ENCODE assay signal across 8 mouse cellular contexts in the genomic region with DNA sequence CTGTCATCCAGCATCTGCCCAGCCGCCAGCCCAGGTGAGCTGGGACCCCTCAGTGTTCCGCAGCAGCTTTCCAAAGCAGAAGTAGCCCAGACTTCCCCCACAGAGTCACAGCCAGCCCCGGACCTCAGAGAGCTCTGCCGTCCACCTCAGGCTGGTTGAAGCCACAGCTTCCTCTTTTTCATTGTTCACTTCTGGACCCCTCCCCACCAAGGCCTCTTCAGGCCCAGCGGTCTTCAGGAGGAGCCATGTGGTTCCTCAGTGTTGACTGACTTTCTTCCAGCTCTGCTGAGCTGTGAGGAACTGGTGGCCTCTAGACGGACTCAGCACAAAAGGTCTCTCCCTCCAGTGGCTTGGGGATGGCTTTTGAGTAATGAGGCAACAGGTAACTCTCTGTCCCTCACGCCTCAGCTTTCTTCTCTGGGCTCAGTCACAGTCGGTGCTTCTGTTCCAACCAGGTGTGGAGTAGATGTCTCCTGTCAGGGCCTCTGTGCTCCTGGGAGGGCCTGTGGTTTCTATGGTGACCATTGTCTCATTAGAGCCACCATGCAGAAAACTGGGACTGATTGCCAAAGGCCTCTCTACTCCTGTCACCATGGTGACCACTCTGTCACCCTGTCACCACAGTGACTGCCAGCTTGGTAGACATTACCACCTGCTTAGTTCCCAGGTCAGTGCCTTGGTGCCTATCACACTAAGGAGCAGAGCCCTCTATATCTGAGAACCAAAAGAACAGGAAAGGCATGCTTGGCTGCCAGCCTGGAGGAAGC. TPM values are rescaled to one million over a fixed set of nuclear protein-coding genes. Genes with fewer than 3 reads are reported as not detected.
DNase-seq lines count a peak whose midpoint lies in the region; ATAC-seq and TF ChIP-seq lines count a peak whose summit lies in the region.

Gck (minus strand) TSS at position 496 of the 767 bp plus-strand sequence.

- DNase-seq in heart, adult 11 months: peak; percentile 90
- no peak for DNase-seq in heart, postnatal 10 days
- DNase-seq in A20 (ENCODE audit: low read depth, low spot score): peak; percentile 79
- no peak for DNase-seq in right cerebral cortex, postnatal 4 days
- no peak for DNase-seq in thymus, adult 2 months
- DNase-seq in Muller cell, postnatal 12 days (ENCODE audit: inconsistent ontology term): no peak

- WGBS in forebrain, embryonic 13.5 days: 39% methylated on average over 8 of the region's 8 CpGs
- WGBS in liver, embryonic 15.5 days (ENCODE audit: insufficient replicate concordance): 20% methylated on average over 8 of the region's 8 CpGs
- WGBS in thymus, adult 2 months: 21% methylated on average over 8 of the region's 8 CpGs

- peak within 1 kb of the TSS; percentile 6; the same call in 1 of the 2 replicates for H3K9ac ChIP-seq in forebrain, embryonic 13.5 days
- no peak within 1 kb of the TSS for H3K9ac ChIP-seq in liver, embryonic 15.5 days

- H3K27ac ChIP-seq in forebrain, embryonic 13.5 days: no peak within 1 kb of the TSS
- 0 out of 2 replicates have a peak within 1 kb of the TSS, but pooled peaks have one; percentile 19 for H3K27ac ChIP-seq in liver, embryonic 15.5 days (replicated peaks)
- no peak within 1 kb of the TSS for H3K27ac ChIP-seq in thymus, adult 2 months (ENCODE audit: control insufficient read depth, insufficient read depth, low read length)

- TF ChIP-seq POLR2A in thymus, adult 2 months (IDR thresholded peaks at IDR 0.05; ENCODE audit: control insufficient read depth, extremely low read depth, insufficient read depth, low read length, poor library complexity): no peak

- peaks cover 10% of the 10 kb centered on the region for H3K4me1 ChIP-seq in forebrain, embryonic 13.5 days
- peaks cover 10% of the 10 kb centered on the region for H3K4me1 ChIP-seq in liver, embryonic 15.5 days (replicated peaks)
- peaks cover 1% of the 10 kb centered on the region; the same call in 1 of the 2 replicates for H3K4me1 ChIP-seq in thymus, adult 2 months (replicated peaks; ENCODE audit: control insufficient read depth, insufficient read depth, low read length)

- TF ChIP-seq CTCF in thymus, adult 2 months (IDR thresholded peaks at IDR 0.05; ENCODE audit: borderline replicate concordance, control insufficient read depth, extremely low read depth, insufficient read depth, low read length, poor library complexity): no peak

- no peaks in the 10 kb centered on the region for H3K36me3 ChIP-seq in forebrain, embryonic 13.5 days (ENCODE audit: poor library complexity, severe bottlenecking)
- no peaks in the 10 kb centered on the region for H3K36me3 ChIP-seq in liver, embryonic 15.5 days (replicated peaks)
- H3K36me3 ChIP-seq in thymus, adult 2 months (ENCODE audit: control insufficient read depth, insufficient read depth, low read length): no peaks in the 10 kb centered on the region

- H3K9me3 ChIP-seq in forebrain, embryonic 13.5 days (replicated peaks): no peaks in the 10 kb centered on the region
- H3K9me3 ChIP-seq in liver, embryonic 15.5 days (replicated peaks): no peaks in the 10 kb centered on the region

- 0 out of 2 replicates have a peak within 1 kb of the TSS, but pooled peaks have one; percentile 13 for H3K4me2 ChIP-seq in forebrain, embryonic 13.5 days
- no peak within 1 kb of the TSS for H3K4me2 ChIP-seq in liver, embryonic 15.5 days

- H3K4me3 ChIP-seq in forebrain, embryonic 13.5 days: no peak within 1 kb of the TSS
- H3K4me3 ChIP-seq in liver, embryonic 15.5 days (replicated peaks): no peak within 1 kb of the TSS
- H3K4me3 ChIP-seq in thymus, adult 2 months (ENCODE audit: control insufficient read depth, insufficient read depth, low read length): no peak within 1 kb of the TSS

- intact Hi-C loops in heart, postnatal 10 days (cut with DNase I): no loop called here

- no peaks in the 10 kb centered on the region for H3K27me3 ChIP-seq in forebrain, embryonic 13.5 days
- no peaks in the 10 kb centered on the region for H3K27me3 ChIP-seq in liver, embryonic 15.5 days
- no peaks in the 10 kb centered on the region for H3K27me3 ChIP-seq in thymus, adult 2 months (ENCODE audit: control insufficient read depth, insufficient read depth, low read length)

- ATAC-seq in forebrain, embryonic 13.5 days: peak; percentile 24; the same call in 1 of the 2 replicates
- peak; percentile 42; the same call in 1 of the 2 replicates for ATAC-seq in liver, embryonic 15.5 days (ENCODE audit: insufficient read depth)

RNA-seq across cellular contexts. Expression of gene Gck, which starts in this region (rescaled TPM):
- total RNA-seq in heart, postnatal 10 days (2021): 1 to 10 TPM in 1 of 2 experiments, under 1 TPM in 1; 0.40 to 1.5 TPM
- polyA plus RNA-seq in forebrain, embryonic 13.5 days (2015; fragmentation: Nextera tagmentation; extraction: Ambion mirVana): 4.7 and 5.8 TPM in 2 replicates
- 0.41 and 0.59 TPM in 2 replicates for polyA plus RNA-seq in liver, embryonic 15.5 days (2015; fragmentation: Nextera tagmentation; extraction: Ambion mirVana)
- polyA plus RNA-seq in thymus, adult 2 months (2012; rRNA removed): 0.58 and 0.68 TPM in 2 replicates

Comparison
In these comparisons a context has a peak if more than half of its experiments do, and no peak if none do; other contexts are left out.
1. DNase-seq: peak in heart, adult 11 months (single experiment) and A20 (single experiment); none in heart, postnatal 10 days (0 of 2), right cerebral cortex, postnatal 4 days (single experiment), thymus, adult 2 months (single experiment) and Muller cell, postnatal 12 days (single experiment).
2. Peak in ATAC-seq and H3K27ac ChIP-seq in liver, embryonic 15.5 days; RNA of the gene not detected or under 1 TPM.